Mouse (Mus musculus): Measurements from ENCODE around the gene Plin4.

Gene Plin4

GRCm38 (mm10) chr17:56131814-56132213, 22.2 kb upstream of the Plin4 start:
- in situ Hi-C loops (cut with MboI; ENCODE audit: low pct_unique_long_range_greater_than_20kb in 1 of 2, low sequenced_read_pairs in 2 of 2, unreplicated experiment in 1 of 2): no loop called here

DNA sequence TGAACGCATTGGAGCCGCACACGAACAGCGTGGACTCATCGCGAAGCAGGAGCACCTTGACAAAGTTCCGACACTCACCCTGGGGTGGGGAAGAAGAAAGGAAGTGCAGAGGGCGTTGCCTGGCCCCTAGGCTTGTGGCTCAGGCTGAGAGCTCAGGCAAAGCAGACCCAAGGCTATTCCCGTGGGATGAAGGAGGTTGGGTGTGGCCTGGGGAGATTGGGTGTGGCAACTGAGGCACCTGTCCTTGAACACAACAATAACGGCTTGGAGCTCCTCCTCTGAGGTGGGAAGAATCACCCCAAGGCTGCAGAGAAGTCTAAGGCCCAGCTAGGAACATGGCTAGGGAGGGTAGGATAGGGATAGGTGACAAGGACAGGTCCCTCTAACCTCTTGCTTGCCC, 21.5 kb upstream of the Plin4 start:
- in situ Hi-C loops (cut with MboI; ENCODE audit: low pct_unique_long_range_greater_than_20kb in 1 of 2, low sequenced_read_pairs in 2 of 2, unreplicated experiment in 1 of 2): no loop called here

DNA sequence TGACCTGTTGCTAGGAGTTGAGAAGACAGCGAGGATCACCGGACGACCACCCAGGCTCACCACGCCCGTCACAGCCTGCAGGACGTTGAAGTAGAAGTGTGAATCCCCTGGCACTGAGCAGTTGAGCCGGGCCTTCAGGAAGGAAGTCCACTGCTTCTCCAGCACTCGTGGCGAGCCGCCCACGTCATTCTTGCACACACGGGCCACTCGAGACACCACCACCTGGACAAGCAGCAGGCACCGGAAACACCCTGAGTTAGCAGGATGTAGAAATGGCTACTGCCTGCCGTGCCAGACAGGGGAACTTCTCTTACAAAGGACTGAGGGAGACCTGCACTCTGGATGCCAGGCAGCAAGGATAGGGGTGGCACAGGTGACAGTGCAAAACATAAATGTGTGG, 18.6 kb upstream of the Plin4 start:
- in situ Hi-C loops (cut with MboI; ENCODE audit: low pct_unique_long_range_greater_than_20kb in 1 of 2, low sequenced_read_pairs in 2 of 2, unreplicated experiment in 1 of 2): no loop called here

DNA sequence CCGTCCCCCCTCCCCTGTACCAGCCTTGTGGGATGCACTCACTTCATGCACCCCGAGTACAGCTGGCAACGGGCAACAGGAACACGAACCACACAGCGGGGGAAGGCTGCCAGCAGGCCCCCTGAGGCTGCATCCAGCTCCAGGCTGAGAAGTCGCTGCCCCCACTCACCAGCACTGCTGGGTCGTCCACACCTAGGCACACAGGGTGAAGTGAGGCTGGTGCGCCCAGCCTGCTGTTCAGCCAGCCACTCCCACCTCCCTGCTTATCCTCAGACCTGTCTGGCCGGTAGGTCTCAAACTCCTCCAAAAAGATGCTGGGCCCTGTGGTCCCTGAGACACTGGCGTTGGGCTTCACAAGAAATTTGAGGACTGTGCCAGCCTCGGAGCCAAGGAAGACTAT, 16.6 kb upstream of the Plin4 start:
- in situ Hi-C loops (cut with MboI; ENCODE audit: low pct_unique_long_range_greater_than_20kb in 1 of 2, low sequenced_read_pairs in 2 of 2, unreplicated experiment in 1 of 2): no loop called here

GRCm38 (mm10) chr17:56125276-56125630, 15.7 kb upstream of the Plin4 start:
- in situ Hi-C loops (cut with MboI; ENCODE audit: low pct_unique_long_range_greater_than_20kb in 1 of 2, low sequenced_read_pairs in 2 of 2, unreplicated experiment in 1 of 2): no loop called here

GRCm38 (mm10) chr17:56124377-56125275, 15.0 kb upstream of the Plin4 start:
- in situ Hi-C loops (cut with MboI; ENCODE audit: low pct_unique_long_range_greater_than_20kb in 1 of 2, low sequenced_read_pairs in 2 of 2, unreplicated experiment in 1 of 2): no loop called here

GRCm38 (mm10) chr17:56123681-56124340, 14.2 kb upstream of the Plin4 start:
- in situ Hi-C loops (cut with MboI; ENCODE audit: low pct_unique_long_range_greater_than_20kb in 1 of 2, low sequenced_read_pairs in 2 of 2, unreplicated experiment in 1 of 2): no loop called here

GRCm38 (mm10) chr17:56123161-56123560, 13.6 kb upstream of the Plin4 start:
- in situ Hi-C loops (cut with MboI; ENCODE audit: low pct_unique_long_range_greater_than_20kb in 1 of 2, low sequenced_read_pairs in 2 of 2, unreplicated experiment in 1 of 2): no loop called here

DNA sequence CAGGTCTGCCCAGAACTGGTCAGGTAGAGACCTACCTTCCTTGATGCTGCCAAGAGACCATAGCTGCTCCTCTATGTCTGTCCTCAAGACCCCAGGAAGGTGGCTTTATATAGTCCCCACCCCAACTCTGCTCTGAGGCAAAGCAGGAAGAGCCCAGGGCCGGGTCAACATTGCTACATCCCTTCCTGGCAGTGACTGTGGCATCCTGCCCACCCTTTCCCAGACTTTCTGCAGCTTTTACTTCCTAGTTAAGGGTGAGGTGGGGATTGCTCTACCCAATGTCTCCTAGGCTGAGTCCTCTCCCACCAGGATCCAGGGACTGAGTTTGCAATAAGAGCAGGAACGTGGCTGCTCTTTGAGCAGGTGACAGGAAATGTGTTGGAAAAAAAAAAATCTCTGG, 12.2 kb upstream of the Plin4 start, which contains the start of gene Lrg1:
Lrg1 (minus strand) TSS at position 176 of the 400 bp plus-strand sequence.
- in situ Hi-C loops (cut with MboI; ENCODE audit: low pct_unique_long_range_greater_than_20kb in 1 of 2, low sequenced_read_pairs in 2 of 2, unreplicated experiment in 1 of 2): no loop called here

GRCm38 (mm10) chr17:56119981-56120880, 10.6 kb upstream of the Plin4 start:
- in situ Hi-C loops (cut with MboI; ENCODE audit: low pct_unique_long_range_greater_than_20kb in 1 of 2, low sequenced_read_pairs in 2 of 2, unreplicated experiment in 1 of 2): no loop called here

DNA sequence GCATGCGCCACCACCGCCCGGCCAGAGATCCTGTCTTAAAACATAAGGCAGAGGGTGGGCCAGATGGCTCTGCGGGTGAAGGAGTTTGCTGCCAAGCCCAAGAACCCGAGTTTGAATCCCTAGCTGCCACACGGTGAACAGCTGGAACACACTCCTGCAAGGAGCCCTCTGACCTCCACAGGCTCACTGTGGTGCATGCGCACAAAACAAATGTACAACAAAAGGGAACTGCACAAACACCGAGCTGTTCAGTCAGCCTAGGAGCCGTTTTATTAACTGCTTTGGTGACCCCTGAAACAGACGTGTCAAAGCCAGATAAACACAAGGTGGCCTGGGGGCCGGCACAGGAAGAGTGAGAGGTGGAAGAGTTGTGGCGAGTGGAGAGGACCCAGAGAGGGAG, 9.8 kb upstream of the Plin4 start:
- in situ Hi-C loops (cut with MboI; ENCODE audit: low pct_unique_long_range_greater_than_20kb in 1 of 2, low sequenced_read_pairs in 2 of 2, unreplicated experiment in 1 of 2): no loop called here

- in situ Hi-C loops (cut with MboI; ENCODE audit: low pct_unique_long_range_greater_than_20kb in 1 of 2, low sequenced_read_pairs in 2 of 2, unreplicated experiment in 1 of 2): no loop called here
These were observed 7.7 kb upstream of the Plin4 start, which contains the start of gene Plin5 for GRCm38 (mm10) chr17:56117251-56117710. Gene Plin5 (minus strand): TSS chr17:56117596.

DNA sequence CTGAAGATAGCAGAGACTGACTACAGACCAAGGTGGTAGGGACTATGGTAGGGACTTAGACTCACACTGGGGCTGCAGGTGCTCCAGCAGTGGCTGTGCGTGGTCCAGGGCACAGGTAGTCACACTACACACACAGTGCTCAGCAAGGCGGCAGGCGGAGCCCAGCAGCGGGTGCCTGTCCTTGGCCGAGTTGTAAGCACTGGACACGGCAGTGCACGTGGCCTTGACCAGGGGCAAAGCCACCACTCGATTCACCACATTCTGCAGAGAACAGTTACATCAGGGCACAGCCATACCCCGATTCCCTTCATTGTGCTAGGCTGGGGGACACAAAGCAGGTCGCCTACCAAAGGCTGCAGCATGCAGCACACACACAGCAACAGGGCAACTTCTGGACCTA, 6.6 kb upstream of the Plin4 start:
- in situ Hi-C loops (cut with MboI; ENCODE audit: low pct_unique_long_range_greater_than_20kb in 1 of 2, low sequenced_read_pairs in 2 of 2, unreplicated experiment in 1 of 2): no loop called here

DNA sequence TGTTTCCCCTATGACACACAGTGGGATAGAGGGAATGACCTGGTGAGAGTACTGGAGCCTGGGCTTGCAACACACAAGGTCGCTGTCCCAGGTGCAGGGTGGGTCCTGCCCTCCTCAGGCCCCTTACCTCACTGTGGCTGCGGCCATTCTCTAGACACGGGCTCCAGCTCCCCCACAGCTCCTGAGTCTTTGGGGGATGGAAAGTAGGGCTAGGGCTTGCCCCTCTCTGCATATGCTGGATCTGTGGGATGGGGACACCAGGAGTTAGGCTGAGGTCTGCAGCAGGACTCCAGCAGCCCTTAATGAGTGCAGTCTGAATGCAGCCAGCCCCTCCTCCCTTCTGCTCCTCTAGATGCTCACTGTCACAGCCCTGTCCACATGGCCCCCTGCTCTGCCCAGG, 3.1 kb upstream of the Plin4 start:
- in situ Hi-C loops (cut with MboI; ENCODE audit: low pct_unique_long_range_greater_than_20kb in 1 of 2, low sequenced_read_pairs in 2 of 2, unreplicated experiment in 1 of 2): no loop called here

DNA sequence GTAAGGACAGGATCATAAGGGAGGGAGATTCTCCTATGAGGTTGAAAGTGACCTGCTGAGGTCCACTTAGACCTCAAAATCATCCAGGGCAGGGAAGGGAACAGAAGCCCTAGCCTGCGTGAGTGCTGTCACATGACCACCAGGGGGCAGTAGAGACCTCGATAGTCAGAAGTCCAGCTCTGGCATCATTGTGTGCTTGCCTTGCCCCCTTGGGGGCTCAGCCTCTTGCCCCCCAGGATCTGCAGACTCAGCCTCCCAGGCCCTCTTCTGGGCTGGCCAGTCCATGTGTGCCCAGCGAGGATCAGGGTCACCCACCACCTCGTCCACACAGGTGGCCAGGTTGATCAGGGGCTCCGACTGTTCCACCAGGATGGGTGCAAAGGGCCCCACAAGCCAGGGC, 2.3 kb upstream of the Plin4 start:
- in situ Hi-C loops (cut with MboI; ENCODE audit: low pct_unique_long_range_greater_than_20kb in 1 of 2, low sequenced_read_pairs in 2 of 2, unreplicated experiment in 1 of 2): no loop called here

GRCm38 (mm10) chr17:56111021-56111420, 1.4 kb upstream of the Plin4 start:
- in situ Hi-C loops (cut with MboI; ENCODE audit: low pct_unique_long_range_greater_than_20kb in 1 of 2, low sequenced_read_pairs in 2 of 2, unreplicated experiment in 1 of 2): no loop called here

GRCm38 (mm10) chr17:56110571-56110970, 968 bp upstream of the Plin4 start:
- in situ Hi-C loops (cut with MboI; ENCODE audit: low pct_unique_long_range_greater_than_20kb in 1 of 2, low sequenced_read_pairs in 2 of 2, unreplicated experiment in 1 of 2): no loop called here

- in situ Hi-C loops (cut with MboI; ENCODE audit: low pct_unique_long_range_greater_than_20kb in 1 of 2, low sequenced_read_pairs in 2 of 2, unreplicated experiment in 1 of 2): no loop called here
These were observed 1.1 kb downstream of the Plin4 start for GRCm38 (mm10) chr17:56108334-56109044.
